Mouse (Mus musculus) cortical plate, adult 2 months (tissue): ENCODE results near the gene Prickle1.

Source experiments
- CTCF ChIP-seq: fragments of 200-500 bp; IDR thresholded peaks from 2 replicates; pipeline ENCODE4 v1.5.1; 2011; ENCODE audit warnings: mild to moderate bottlenecking, control low read depth, low read length; ENCODE audit not compliant: insufficient read depth; ENCODE audit errors: extremely low read depth
- POLR2A ChIP-seq: fragments of 200-500 bp; IDR thresholded peaks from 2 replicates; pipeline ENCODE4 v1.6.1; 2011; ENCODE audit warnings: mild to moderate bottlenecking, low read length, control low read depth; ENCODE audit not compliant: insufficient read depth; ENCODE audit errors: extremely low read depth

DNA sequence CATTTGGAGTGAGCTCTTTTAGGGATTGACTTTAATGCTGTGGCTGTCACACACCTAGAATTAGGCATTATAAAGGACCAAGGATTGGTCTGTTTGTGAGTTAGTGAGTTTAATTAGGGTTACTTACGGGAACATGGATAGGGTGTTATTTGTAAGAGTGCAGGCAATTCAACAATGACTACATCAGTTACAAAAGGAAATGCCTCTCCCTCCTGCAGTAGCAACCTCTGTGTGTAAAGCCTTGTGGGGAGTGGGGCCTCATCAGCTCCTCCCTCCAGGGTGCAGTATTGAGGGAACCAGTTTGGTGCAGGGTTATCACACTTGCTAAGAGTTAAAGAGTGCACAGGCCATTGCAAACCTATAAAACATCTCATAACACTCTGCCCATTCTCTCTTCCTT lies 123.6 kb downstream of the Prickle1 start:
- TF ChIP-seq POLR2A: no peak
- no peak for TF ChIP-seq CTCF
